Mouse (Mus musculus) gastrocnemius, postnatal 25 days (tissue): Measurements from ENCODE around the gene Nkd1. TPM values are rescaled to one million over a fixed set of nuclear protein-coding genes. Genes with fewer than 3 reads are reported as not detected.

ENCODE experiments used
- DNase-seq: peaks from one replicate; pipeline ENCODE4 v3.0.0; 2022
- long read RNA-seq, 2 experiments: library from polyadenylated mRNA; stranded (forward); transcript quantifications; one replicate each; pipeline ENCODE4 v2.0.0; 2021
- total RNA-seq, 2 experiments: library from RNA; stranded (reverse); gene quantifications; 1 replicate in 1 of 2; 2 replicates in 1 of 2; pipeline ENCODE4 v1.2.3; 2021

Nkd1 gene
- total RNA-seq = 1 to 10 TPM; 1.5 to 2.5 TPM
- long read RNA-seq, experiment 1, partial matches to known transcripts = 1 of 2 reads
- long read RNA-seq, experiment 1, other reads (novel, unspliced or antisense) = 0 of 2 reads
- long read RNA-seq, experiment 2, partial matches to known transcripts = 1 of 5 reads
- long read RNA-seq, experiment 2, other reads (novel, unspliced or antisense) = 0 of 5 reads

DNA sequence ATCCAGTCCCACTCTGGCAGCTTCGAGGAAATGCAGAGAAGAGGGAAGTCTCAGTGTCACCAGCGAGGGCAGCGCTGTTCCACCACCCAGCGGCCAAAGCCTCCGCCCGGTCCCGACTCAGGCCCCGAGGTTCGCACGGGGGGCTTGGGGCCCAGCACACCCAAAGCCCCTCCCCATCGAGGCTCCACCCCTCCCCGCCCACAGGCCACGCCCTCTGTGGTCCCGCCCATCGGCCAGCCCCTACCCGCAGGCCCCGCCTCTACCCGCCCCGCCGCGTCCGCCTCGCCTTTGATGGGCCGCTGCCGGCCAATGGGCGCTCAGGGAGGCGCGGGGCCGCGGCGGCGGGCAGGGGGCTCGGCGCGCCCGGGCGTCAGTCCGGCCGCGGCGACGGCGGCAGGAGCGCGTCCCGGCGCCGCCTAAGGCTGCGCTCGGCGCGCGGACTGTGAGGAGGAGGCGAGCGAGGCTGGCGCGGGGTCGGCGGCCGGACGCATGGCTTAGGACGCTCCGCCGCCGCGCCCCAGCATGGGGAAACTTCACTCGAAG lies at the start of gene Nkd1:
Nkd1 (plus strand) TSS at position 370 of the 543 bp plus-strand sequence.
- DNase-seq = peak; percentile 78

DNA sequence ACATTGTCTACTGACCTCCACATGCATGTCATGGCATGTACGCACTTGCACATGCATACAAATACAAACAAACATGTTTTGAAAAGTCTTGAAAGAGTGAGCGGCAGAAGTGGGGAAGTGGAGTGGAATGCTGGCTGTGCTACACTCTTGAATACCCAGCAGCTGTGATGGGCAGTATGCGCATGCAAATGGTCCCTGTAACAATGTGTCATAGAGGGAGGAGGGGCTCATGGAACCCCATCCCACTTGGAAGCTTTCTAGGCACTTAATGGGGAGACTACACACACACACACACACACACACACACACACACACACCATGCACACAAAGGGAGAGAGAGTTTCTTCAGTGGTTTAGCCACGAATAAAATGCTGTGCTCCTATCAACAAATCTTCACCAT lies 39.9 kb upstream of the Nkd1 start:
- DNase-seq = no peak

DNA sequence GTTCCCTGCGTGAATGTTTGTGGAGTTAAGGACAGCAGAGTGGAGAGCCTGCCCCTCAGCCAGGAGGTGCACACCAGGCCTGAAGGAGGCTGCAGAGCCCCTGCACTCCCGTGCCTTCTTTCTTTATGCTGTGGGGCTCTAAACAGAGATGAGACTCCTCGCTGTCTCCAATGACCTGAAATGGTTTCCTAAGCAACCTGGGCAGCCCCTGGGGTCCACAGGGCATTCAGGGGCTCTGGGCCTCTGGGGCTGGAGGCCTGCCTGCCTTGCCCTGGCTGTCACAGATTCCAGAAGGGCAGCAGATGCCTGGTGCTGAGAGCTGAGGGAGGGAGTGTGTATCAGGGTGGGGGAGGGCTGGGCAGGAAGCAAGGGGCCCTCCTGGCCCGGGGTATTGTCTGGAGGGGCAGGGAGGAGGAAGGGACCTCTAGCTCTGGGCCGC lies 32.7 kb upstream of the Nkd1 start:
- no peak for DNase-seq

DNA sequence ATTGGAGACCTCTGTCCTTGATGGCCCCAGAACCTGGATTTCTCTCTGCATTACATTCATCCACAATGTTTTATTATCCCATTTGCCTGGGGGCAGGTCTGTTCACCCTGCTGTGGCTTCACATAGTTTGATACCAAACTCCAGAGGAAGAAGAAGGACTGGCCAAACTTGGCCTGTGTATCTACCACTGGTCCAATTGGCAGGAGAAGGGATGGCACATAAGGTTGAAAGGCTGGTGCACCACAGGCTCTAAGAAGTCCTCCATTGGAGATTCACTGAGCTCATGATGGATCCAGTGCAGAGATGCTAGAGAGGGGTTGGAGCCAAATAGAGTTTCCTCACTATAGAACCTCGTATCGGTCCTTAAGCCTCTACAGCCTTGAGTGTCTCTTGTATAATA lies 27.1 kb upstream of the Nkd1 start:
- no peak for DNase-seq

DNA sequence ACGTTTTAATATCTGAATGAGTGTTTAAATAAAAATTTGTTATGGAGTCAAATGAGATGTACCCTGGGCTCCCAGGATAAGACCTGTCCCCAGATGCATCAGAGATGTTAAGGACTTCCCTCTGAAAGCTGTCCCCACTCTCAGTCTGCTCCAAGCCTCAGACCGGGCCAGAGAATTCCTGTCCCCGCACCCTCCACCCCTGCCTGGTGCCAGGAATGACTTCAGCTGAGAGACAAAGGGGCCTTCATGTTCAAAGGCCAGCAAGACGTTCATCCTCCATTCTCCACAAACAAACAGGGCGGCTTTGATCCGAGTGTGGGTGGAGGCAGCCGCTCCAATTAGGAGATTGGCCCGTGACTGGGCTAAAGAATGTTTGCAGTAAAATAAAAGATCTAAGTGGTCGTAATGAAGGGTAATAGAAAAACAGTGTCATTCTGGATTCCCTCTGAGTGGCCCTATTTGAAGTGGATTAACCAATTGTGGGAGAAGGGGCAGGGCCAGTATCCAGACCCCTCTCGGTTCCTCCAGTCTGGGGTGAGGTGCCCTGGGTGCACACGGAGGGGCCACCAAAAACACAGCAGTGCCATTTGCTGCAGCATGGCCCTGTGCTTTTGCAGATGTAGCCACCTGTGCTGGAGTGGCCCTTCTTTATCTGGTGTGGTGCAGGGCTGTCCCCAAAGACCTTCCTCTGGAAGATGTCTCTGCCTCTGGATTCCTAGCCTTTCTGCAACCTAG lies 25.9 kb upstream of the Nkd1 start:
- DNase-seq = no peak

DNA sequence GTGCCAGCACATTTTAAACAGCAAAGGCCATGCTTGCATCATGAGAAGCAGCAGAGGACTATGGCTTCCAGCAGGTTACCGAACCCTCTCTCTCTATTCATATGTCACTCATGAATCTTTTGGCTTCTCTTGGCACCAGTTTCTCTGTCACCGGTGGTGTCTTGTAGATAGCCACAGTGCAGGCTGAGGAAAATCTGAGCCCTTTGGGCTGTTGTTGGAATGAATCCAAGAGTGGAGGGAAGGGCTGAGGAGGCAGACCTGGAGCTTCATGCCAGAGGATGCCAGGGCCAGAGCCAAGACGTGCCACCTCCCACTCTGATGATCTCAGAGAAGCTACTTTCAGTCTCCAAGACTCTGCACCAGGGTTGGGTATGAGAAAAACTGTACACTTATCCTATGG lies 19.0 kb upstream of the Nkd1 start:
- no peak for DNase-seq

DNA sequence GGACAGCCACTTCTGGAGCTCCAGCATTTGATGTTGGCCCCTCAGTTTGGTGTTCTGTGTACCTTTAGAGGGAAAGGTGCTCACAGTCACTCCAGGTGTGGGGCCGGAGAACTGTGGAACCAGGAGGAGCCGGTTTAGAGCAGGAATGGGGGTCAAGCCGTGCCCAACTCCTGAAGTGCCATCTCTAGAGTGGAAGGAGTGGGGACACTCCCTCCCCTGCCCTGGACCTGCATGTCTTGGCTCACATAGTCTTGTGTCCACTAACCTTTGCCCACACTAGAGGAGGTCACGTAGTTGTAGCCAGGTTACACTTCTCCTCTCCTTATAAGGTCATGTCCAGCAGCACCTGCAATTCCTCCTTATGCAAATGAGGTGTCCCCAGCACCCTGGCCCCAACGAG lies 14.2 kb upstream of the Nkd1 start:
- DNase-seq = no peak

DNA sequence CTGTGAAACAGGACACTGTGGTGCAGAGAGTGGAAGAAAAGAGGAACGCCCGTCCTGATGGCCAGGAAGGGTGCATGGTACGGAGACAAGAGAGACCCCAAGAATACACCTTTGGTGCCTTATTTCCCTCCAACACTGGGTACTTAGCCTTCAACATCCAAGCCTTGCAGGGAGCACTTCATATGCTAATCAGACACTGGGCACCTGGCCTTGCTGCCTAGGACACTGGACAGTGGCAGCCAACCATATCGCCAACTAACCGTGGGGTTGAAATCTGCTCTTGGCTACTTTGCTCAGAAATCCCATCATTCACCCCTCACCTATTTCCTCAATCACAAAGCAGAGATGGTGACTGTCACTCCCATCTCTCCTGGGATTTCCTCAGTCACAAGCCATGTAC lies 10.1 kb upstream of the Nkd1 start:
- no peak for DNase-seq

DNA sequence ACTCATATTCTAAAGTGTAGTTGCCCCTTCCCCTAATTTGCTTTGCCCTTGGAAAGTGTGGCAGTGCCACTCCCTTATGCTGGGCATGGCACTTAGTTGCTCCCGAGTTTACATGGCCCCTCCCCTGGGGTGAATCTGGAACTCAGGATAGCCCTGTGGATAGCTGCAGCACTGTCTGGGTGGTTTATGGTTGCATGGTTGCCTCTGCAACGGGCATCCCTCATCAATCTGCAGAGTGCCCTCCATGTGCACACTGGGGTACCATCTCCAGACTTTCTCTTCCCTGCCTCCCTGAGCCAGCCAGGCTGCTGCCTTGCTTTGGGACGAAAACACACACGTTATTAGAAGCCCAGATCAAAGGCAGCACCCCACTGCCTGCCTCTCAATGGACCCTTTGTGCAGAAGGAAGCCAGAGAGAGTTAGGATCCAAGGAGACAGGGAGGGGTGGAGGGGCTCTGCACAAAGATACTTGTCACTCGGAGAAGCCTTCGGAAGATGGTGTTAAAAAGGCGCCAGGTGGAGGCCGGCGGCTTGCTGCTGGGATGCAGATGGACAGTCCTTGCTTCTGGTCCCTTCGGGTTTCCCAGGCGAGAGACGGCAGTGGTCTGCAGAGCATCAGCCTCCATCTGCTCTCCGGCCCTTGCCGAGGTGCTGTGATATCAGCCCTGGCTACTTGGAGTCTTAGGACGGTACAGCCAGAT lies 8.9 kb upstream of the Nkd1 start:
- DNase-seq = no peak

DNA sequence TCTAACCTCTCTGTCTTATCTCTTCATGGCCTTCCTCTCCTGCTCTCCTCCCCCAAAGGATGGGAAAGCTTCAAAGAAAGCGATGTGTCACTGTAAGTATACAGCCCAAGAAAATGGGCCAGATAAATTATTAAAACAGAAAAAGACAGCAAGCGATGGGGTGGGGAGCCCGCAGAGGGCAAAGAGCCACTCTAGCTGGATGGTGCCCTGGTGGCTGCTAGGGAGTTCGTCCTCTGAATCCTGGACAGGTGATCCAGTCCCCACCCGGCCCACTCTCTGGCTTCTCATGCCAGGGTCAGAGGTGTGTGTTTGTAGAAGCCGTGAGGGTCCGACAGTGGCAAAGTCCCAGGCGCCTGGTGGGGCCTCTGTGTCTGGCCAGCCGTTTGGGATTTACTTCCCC lies 3.1 kb upstream of the Nkd1 start:
- no peak for DNase-seq

DNA sequence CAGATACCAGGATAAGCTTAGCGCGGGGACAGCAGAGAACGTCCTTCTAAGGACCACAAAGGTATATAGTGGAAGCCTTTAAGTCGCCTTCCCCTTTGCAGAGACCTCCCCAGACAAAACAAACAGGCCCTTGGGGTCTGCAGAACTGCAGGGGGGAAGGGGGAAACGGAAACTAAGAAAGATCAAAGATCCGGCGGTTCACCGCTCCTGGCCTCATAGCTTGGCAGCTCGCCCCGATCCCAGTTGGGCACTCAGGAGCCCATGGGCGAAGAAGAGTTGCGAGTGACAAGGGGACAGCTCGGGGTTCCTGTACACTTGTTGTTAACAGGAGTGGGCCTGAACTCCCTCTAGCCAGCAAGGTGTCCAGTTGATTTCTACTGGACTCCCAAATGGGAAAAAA lies 773 bp upstream of the Nkd1 start:
- peak; percentile 14 for DNase-seq

DNA sequence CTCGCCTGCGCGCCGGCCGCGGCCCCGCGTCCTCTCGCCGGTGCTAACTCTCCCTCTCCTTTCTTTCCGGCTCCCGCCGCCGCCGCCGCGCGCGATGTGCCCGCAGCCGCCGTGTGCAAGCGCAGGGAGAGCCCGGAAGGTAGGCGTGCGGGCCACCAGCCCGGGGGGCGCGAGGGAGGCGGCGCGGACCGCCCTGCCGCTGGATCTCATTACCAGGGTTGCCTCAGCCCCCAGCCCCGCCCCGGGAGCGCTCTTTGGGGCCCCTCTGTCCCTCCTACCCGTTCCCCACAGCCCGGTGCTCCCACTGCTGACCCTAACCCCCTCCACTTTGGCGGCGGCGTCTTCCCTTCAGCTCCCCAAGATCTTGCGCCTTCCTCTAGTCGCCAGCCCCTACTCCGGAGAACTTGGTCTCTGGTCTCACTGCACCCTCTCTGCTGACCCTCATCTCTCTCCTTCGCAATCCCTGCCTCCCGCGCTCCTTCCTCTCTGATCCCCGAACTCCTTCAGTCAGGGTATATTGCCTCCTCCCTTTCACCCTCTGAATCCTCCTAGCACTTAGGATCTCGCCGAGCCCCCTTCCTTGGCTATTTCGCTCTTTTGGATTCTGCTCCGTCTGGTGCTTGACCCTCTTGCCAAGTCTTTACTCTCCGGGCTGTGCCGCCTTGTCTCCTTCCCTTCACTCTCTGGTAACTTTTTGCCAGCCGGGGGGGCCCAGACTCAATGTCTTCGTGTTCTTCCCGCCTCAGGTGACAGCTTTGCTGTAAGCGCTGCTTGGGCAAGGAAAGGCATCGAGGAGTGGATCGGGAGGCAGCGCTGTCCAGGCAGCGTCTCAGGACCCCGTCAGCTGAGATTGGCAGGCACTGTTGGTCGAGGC lies 624 bp downstream of the Nkd1 start:
- DNase-seq = no peak

DNA sequence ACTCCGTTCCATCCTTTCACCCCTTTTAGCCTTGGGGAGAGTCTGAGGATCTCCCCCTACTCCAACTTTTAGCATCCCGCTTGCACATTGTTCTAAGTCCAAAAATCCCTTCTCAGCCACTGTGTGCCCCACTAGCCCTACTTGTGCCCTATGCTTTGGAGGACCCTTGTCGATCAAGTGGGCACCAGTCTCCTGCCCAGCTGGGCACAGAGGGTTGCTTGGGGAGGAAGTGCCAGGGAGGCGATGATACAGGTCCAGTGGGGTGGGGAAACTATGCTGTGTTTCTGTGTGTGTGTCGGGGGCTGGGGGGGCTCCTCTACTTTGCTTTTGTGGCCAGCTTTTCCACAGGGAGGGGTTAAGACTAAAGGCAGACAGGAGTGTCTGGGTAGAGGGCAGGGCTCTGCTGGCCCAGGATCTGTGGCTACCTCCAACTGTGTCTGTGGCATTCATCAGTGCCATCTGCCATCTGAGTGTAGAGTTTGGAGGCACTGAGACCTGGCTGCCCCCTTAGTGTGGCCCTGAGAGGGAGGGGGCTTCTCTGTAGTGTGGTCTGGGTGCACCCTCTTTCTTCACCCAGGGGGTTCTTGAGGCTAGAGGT lies 1.4 kb downstream of the Nkd1 start:
- no peak for DNase-seq

DNA sequence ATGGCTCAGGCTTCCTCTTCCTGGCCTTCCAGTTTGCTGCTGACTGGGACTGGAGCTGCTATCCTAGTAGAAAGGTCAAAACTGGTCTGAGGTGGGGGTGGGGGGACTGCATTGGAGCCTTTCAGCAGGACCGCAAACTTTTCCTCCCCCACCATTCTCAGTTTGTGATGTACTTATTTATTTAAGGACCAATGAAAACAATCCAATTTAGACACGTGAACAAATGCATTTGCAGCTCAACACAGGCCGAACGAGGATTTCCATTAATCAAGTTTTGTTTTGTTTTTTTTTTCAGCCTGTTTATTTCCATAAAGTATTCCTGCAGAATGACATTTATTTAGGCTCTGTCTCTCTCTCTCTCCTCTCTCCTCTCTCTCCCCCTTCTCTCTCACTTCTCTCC lies 2.5 kb downstream of the Nkd1 start:
- no peak for DNase-seq

DNA sequence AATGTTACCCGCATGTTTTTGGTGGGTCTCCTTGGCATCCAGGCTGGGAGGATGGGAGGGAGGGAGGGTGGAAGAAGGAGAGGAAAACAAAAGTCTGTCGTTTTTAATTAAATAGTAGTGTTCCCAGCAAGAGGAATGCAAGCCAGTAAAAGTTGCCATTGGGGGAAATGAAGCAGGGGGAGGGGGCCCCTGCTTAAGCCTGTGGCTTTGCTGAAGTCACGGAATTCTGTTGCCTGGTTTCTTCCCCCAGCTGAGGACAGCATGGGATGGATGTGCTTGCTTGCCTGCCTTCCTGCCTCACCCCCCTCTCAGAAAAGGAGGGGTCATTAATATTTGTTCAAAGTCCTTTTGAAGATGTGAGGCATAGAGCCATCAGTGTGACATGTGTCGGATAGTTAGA lies 3.0 kb downstream of the Nkd1 start:
- DNase-seq = no peak

DNA sequence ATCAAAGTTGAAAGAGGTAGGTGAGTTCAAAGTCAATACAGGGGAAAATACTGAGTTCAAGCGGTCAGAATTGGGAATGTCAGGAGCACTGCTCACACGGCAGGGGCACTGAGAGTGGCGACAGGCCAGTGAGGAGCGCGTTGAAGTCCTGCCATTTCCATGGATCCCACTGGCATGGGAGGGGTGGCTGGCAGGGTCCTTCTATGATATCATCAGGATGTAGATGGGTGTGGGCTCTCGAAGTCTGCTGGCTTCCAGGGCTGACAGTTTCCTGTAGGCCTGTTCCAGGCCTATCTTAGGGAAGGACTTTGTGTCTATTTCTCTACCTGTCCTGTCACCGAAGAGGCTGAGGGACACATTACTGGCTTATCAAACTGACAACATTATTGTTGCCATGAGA lies 3.7 kb downstream of the Nkd1 start:
- no peak for DNase-seq

DNA sequence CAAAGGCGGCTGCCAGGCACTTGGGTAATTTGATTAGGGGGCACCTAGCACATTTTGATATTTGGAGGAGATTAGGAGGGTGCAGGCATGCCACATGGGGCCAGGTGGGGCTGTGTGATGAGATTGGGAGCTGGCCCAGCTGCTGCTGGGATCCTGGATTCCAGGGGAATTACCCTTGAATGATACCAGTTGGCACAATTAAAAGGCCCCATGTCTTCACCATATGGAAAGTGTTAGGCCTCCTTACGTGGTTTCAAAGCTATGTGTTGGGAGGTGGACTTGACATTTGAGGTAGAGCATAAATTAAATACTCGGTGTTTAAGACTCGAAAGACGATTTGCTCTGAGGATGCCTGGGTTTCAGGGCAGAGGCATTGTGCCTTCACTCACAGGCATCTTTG lies 5.1 kb downstream of the Nkd1 start:
- DNase-seq = no peak

DNA sequence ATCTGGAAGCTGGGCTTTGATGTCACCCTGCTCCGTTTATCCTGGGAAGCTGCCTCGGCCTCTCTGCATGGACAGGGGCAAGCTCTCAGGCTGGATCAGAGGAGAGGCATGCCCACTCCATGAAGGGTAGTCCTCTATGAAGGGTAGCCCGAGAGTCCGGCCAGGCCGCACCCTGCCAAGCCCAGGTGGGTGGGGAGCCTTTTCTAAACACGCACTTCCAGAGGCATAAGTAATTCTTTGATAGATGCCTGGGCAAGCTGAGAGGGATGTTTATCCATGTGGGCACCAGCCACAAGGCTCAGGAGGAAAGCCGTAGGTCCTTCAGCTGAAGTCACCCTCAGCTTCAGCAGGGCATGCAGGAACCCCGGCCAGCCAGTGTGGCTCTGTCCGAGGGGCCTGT lies 7.0 kb downstream of the Nkd1 start:
- no peak for DNase-seq

DNA sequence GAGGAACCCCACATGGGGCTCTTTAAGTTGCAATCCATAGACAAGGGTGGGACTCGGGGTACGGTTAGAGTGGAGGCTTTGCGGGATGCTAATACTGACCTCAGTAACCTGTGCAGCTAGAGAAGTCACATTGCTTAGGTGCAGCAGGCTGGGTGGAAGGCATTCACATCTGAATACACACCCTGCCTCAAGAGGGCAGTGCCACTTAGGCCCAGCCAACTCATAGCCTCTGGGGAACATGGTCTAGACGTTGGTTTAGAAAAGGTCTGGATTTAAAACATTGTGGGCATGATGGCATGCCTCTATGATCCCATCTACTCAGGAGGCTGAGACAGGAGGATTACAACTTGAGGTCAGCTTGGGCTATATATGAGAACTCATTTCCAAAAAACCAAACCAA lies 8.6 kb downstream of the Nkd1 start:
- DNase-seq = no peak

DNA sequence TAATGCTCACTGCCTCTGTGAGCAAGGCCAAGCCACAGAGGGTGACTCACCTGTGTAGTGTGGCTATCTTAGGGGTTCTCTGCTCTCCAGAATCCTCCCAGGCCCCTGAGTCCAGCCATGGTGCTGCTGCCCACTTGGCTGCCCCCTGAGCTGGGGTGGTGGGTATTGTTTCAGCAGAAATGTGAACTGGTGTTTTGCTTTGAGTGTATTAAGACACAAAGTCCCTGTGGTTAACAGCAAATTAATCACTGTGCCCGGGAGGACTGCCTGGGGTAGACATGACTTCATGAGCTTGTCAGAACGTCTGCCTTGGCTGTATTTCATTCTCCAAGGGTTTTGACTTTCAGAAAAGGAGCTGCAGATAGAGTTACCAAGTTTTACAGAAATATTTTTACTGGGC lies 15.9 kb downstream of the Nkd1 start:
- DNase-seq = no peak

DNA sequence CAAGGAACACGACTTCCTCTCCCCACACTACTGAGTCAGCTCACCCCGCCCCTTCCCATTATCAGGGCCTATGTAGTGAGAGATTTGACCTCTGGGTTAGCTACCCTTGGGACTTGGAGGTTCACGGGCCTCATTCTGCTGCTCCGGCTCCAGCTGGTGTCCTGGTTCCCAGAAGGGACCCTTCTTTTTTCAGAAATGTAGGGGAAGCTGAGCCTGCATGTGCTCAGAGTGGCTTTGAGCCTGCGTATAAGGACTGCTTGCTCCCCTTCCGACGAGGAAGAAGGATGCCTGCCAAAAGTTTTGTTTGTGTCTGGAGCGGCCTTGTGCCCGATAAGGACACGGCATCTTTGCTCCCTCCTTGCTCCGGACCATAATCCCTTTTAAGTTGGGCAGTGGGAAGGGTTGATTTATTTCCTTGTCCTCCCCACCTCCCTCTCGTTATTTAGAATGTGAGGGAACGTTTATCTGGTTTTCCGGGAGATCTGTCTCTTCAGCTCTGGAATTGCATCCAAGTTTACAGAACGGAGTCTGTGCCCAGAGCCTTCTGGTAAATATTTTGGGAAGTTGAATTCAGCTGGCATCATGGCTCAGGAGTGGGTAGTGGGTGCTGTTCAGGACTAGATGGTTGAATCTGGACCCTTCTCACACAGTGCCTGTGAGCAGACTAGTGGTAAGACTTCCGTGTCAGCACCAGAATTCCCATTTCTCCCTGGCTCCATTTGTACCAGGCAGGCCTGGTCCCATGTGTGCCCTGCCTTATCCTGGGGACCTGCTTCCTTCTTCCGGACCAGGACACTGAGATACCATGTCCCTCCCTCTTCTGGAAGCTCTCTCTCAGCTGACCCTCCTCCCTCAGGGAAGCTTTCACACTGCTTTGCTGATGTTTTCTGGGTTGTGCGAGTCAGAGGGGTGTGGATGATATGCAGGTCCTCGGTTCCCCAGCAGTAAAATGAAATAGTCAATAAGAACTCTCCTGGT lies 17.1 kb downstream of the Nkd1 start:
- DNase-seq = no peak
